Mouse (Mus musculus) mature B cell (primary cell): Measurements from ENCODE around the gene Ebf3.

Experiments used
- in situ Hi-C: fragments of 300-500 bp; cut with MboI; formaldehyde crosslinking; loops from 2 replicates; pipeline ENCODE4 v1.14.3; 2019

Gene Ebf3

GRCm38 (mm10) chr7:137208556-137208955 is 105.7 kb downstream of the Ebf3 start:
- in situ Hi-C loops, result no loop called here

GRCm38 (mm10) chr7:137206770-137207285 is 107.4 kb downstream of the Ebf3 start:
- in situ Hi-C loops, result no loop called here

- in situ Hi-C loops, result no loop called here
Observed at GRCm38 (mm10) chr7:137199533-137199932, 114.7 kb downstream of the Ebf3 start.

GRCm38 (mm10) chr7:137198921-137199320 is 115.3 kb downstream of the Ebf3 start:
- in situ Hi-C loops, result no loop called here

- in situ Hi-C loops, result no loop called here
Observed at GRCm38 (mm10) chr7:137197118-137198030, 116.9 kb downstream of the Ebf3 start.

- in situ Hi-C loops, result no loop called here
Observed at GRCm38 (mm10) chr7:137196536-137196935, 117.7 kb downstream of the Ebf3 start.

- in situ Hi-C loops, result no loop called here
Observed at GRCm38 (mm10) chr7:137192776-137193278, 121.4 kb downstream of the Ebf3 start.

GRCm38 (mm10) chr7:137191889-137192288 is 122.4 kb downstream of the Ebf3 start:
- in situ Hi-C loops, result no loop called here

- in situ Hi-C loops, result no loop called here
Observed at GRCm38 (mm10) chr7:137172278-137172677, 142.0 kb downstream of the Ebf3 start.

- in situ Hi-C loops, result no loop called here
Observed at GRCm38 (mm10) chr7:137159086-137159485, 155.2 kb downstream of the Ebf3 start.

GRCm38 (mm10) chr7:137154623-137155022 is 159.6 kb downstream of the Ebf3 start:
- in situ Hi-C loops, result no loop called here

- in situ Hi-C loops, result no loop called here
Observed at GRCm38 (mm10) chr7:137151854-137152253, 162.4 kb downstream of the Ebf3 start.

- in situ Hi-C loops, result no loop called here
Observed at GRCm38 (mm10) chr7:137147101-137147500, 167.1 kb downstream of the Ebf3 start.
